Mouse (Mus musculus): ENCODE data around the gene Dlg4.

GRCm38 (mm10) chr11:70027397-70027796, 10.7 kb downstream of the Dlg4 start:
- no peak for TF ChIP-seq GATA1 (IDR thresholded peaks at IDR 0.05; ENCODE audit: low read length)
- TF ChIP-seq TAL1 (IDR thresholded peaks at IDR 0.05; ENCODE audit: low read length), result no peak
